29 mouse cellular contexts compared by ENCODE assay signal in the genomic region with DNA sequence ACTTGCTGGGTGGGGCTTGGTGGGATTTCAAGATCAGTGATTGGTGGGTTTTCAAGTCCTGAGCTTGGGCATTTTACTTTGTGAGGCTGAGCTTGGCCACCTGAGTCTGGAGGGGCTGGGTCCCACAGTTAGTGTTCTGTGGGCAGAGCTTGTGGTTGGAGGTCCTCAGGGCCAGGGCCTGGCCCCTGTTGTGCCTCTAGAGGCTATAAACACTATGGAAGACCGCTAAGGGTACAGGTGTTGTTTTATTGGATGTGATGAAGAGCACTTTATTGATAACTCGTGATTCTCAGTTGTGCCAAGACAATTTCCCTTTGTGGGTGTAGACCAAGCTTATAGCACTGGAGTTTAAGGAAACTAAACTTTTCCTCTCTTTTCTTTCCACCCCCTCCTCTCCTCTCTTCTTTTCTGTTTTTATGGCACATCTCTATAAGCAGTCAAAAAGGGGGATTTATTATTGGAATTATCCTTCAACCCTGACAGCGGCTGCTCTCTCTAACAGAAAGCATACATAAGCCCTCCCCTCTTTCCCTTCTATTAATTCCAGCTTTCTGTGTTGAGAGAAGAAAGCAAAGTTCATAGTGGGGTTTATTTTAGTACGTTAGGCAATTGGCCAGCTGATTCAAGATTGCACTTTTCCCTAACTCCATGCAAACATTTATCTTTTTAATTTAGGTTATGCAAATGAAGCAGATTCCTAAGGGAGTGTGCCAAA.
A peak's percentile ranks its signal among the peaks of the same experiment; 100 is the strongest.
DNase-seq lines count a peak whose midpoint lies in the region; ATAC-seq lines count a peak whose summit lies in the region.
"Had no signal": no experiment of that assay in that cellular context is flagged by ENCODE, and none has a peak within 500 bp of the region (broad histone marks: within the 10 kb centered on the region; RNA-seq: fewer than 3 reads in every experiment).

No protein-coding gene starts in this region.

- H3K27me3 ChIP-seq in limb, embryonic 13.5 days, result no peaks in the 10 kb centered on the region
- no peaks in the 10 kb centered on the region for H3K27me3 ChIP-seq in limb, embryonic 10.5 days (ENCODE audit: low read depth, poor library complexity, severe bottlenecking)
- H3K27me3 ChIP-seq in limb, embryonic 15.5 days, result no peaks in the 10 kb centered on the region
- H3K27me3 ChIP-seq: CH12.LX; embryonic facial prominence, embryonic 12.5 days; forebrain, embryonic 12.5 days; forebrain, embryonic 15.5 days; heart, embryonic 12.5 days; heart, embryonic 15.5 days; Patski had no signal

- no peak overlapping the region for H3K4me3 ChIP-seq in limb, embryonic 13.5 days
- no peak overlapping the region for H3K4me3 ChIP-seq in limb, embryonic 10.5 days
- no peak overlapping the region for H3K4me3 ChIP-seq in limb, embryonic 15.5 days
- H3K4me3 ChIP-seq: embryonic facial prominence, embryonic 12.5 days; erythroblast, embryonic 14.5 days; forebrain, embryonic 12.5 days; forebrain, embryonic 15.5 days; gastrocnemius, adult 2 months; heart, embryonic 12.5 days; heart, embryonic 15.5 days had no signal

- no peaks in the 10 kb centered on the region for H3K36me3 ChIP-seq in limb, embryonic 13.5 days
- no peaks in the 10 kb centered on the region for H3K36me3 ChIP-seq in limb, embryonic 10.5 days
- no peaks in the 10 kb centered on the region for H3K36me3 ChIP-seq in limb, embryonic 15.5 days
- H3K36me3 ChIP-seq: embryonic facial prominence, embryonic 12.5 days; forebrain, embryonic 12.5 days; forebrain, embryonic 15.5 days; G1E; heart, embryonic 12.5 days; heart, embryonic 15.5 days had no signal

- 0 out of 2 replicates have a peak, but pooled peaks have one; percentile 31 for ATAC-seq in frontal cortex, adult (ENCODE audit: low TSS enrichment)
- peak; percentile 54; the same call in 1 of the 2 replicates for ATAC-seq in limb, embryonic 13.5 days (ENCODE audit: low FRiP score, low read depth)
- no peak for ATAC-seq in limb, embryonic 15.5 days (ENCODE audit: insufficient number of reproducible peaks, low FRiP score, low TSS enrichment, low read depth)
- ATAC-seq: forebrain, embryonic 15.5 days; hindbrain, postnatal 0 days; inflammation-experienced regulatory T-cells, adult 6 months; Patski had no signal

- peaks cover 15% of the 10 kb centered on the region for H3K4me1 ChIP-seq in limb, embryonic 13.5 days
- H3K4me1 ChIP-seq in limb, embryonic 10.5 days, result no peaks in the 10 kb centered on the region
- H3K4me1 ChIP-seq in limb, embryonic 15.5 days, result peaks cover 9% of the 10 kb centered on the region
- H3K4me1 ChIP-seq: forebrain, embryonic 12.5 days; forebrain, embryonic 15.5 days; heart, embryonic 12.5 days; heart, embryonic 15.5 days had no signal

- no peak overlapping the region for H3K4me2 ChIP-seq in limb, embryonic 13.5 days (replicated peaks)
- no peak overlapping the region for H3K4me2 ChIP-seq in limb, embryonic 15.5 days
- H3K4me2 ChIP-seq: embryonic facial prominence, embryonic 12.5 days; forebrain, embryonic 12.5 days; forebrain, embryonic 15.5 days; heart, embryonic 12.5 days; heart, embryonic 15.5 days; hindbrain, embryonic 14.5 days had no signal

- H3K9ac ChIP-seq in limb, embryonic 13.5 days, result no peak overlapping the region
- no peak overlapping the region for H3K9ac ChIP-seq in limb, embryonic 15.5 days
- H3K9ac ChIP-seq: embryonic facial prominence, embryonic 12.5 days; forebrain, embryonic 12.5 days; forebrain, embryonic 15.5 days; heart, embryonic 12.5 days; heart, embryonic 15.5 days; hindbrain, embryonic 14.5 days had no signal

- H3K27ac ChIP-seq in limb, embryonic 13.5 days, result peak overlapping the region; percentile 48; the same call in 1 of the 2 replicates
- H3K27ac ChIP-seq in limb, embryonic 10.5 days, result no peak overlapping the region
- H3K27ac ChIP-seq in limb, embryonic 15.5 days, result peak overlapping the region; percentile 9; the same call in 1 of the 2 replicates
- H3K27ac ChIP-seq: embryonic facial prominence, embryonic 12.5 days; forebrain, embryonic 12.5 days; forebrain, embryonic 15.5 days; gastrocnemius, adult 2 months; heart, embryonic 15.5 days; hindbrain, embryonic 14.5 days; hindbrain, postnatal 0 days had no signal

- DNase-seq in frontal cortex, postnatal 25 days (ENCODE audit: low spot score in 2 of 2), result no peak
- no peak for DNase-seq in limb, embryonic 10.5 days (ENCODE audit: low spot score)
- DNase-seq in spleen, postnatal 4 days (ENCODE audit: low spot score in 2 of 2), result no peak
- DNase-seq: adrenal gland, postnatal 10 days; adrenal gland, postnatal 36 days; B cell, adult 2 months; cerebellum, adult 18-20 months; cerebellum, adult 9-10 months; cerebellum, postnatal 14 days; gastrocnemius, adult 2 months; gastrocnemius, postnatal 14 days; heart, adult 18-20 months; heart, postnatal 10 days; heart, postnatal 4 days had no signal

- H3K9me3 ChIP-seq in limb, embryonic 13.5 days, result no peaks in the 10 kb centered on the region
- H3K9me3 ChIP-seq in limb, embryonic 10.5 days (replicated peaks), result no peaks in the 10 kb centered on the region
- H3K9me3 ChIP-seq in limb, embryonic 15.5 days, result no peaks in the 10 kb centered on the region
- H3K9me3 ChIP-seq: embryonic facial prominence, embryonic 12.5 days; forebrain, embryonic 12.5 days; forebrain, embryonic 15.5 days; G1E; heart, embryonic 12.5 days; heart, embryonic 15.5 days had no signal

- 38% methylated on average over 4 of the region's 4 CpGs for WGBS in limb, embryonic 13.5 days
- WGBS in limb, embryonic 10.5 days, result 73% methylated on average over 4 of the region's 4 CpGs
- 34% methylated on average over 4 of the region's 4 CpGs for WGBS in limb, embryonic 15.5 days
